Mouse (Mus musculus) heart, postnatal 25 days (tissue): ENCODE measurements around the gene Snx14. TPM values are rescaled to one million over a fixed set of nuclear protein-coding genes. Genes with fewer than 3 reads are reported as not detected.

Experiments used
- DNase-seq: peaks from one replicate; pipeline ENCODE4 v3.0.0; 2022; ENCODE audit warnings: low spot score
- intact Hi-C: fragments of 180-260 bp; cut with DNase I; formaldehyde crosslinking; loops from one replicate; pipeline ENCODE4 v1.15.1; 2025
- total RNA-seq, 2 experiments: library from RNA; stranded (reverse); gene quantifications; 2 replicates each; pipeline ENCODE4 v1.2.3; 2021

Gene Snx14
- total RNA-seq, 2 experiments from 2014 or later: 24.5 to 25.6 TPM

DNA sequence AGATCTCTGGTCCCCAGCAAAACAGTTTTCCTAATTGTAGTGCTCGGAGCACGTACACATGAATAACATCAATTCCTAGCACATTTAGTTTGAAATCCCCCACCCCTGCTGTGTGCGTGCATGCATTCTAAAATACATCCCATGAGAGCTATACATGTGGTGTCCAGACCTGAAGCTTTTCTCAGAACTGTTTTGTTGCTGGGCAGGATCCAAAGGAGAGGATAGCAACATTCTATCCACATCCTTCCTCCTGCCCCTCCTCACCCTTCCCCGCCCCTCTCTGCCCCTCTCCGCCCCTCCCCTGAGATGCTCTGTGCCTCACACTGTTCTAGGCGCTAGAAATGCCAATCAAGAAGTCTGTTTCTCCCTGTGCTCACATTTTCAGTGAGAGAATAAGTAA, 86.0 kb downstream of the Snx14 start:
- intact Hi-C loops: no loop called here
- no peak for DNase-seq

DNA sequence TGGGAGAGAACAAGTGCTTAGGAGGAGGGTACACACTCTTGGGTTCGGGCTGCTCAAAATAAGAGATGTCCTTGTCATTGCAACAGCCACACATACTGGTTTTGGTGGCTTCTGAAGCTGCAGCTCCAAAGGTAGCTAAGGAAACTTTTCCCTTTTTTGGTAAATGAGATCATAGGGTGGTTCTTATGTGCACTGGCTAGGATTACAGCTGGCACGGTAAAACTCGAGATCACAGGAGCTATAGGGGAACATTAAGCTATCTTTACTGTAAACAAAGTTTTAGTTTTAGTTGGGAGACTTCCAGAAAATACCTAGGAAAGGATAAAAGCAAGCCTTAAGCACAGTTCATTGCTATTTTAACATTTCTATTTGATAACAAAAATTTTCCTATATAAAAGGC, 87.6 kb downstream of the Snx14 start:
- DNase-seq: no peak
- intact Hi-C loops: no loop called here

DNA sequence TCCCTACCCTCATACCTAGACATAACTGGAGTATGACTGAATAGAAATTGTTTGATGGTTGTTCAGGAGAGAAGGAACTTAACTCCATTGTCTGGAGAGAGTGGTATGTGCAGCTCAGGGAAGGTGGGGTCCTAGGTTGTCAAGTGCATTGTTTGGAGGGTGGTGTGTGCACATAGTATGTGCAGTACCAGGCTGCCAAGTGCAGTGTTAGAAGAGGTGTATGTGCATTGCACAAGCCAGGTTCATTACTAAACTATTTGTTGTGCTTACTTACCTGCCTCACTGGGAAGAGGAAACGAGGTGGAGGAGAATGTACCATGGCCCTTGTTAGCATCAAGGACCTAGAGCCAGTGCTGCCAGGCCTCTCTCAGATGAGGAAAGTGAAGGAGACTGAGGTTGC, 88.4 kb downstream of the Snx14 start:
- intact Hi-C loops: no loop called here
- no peak for DNase-seq

DNA sequence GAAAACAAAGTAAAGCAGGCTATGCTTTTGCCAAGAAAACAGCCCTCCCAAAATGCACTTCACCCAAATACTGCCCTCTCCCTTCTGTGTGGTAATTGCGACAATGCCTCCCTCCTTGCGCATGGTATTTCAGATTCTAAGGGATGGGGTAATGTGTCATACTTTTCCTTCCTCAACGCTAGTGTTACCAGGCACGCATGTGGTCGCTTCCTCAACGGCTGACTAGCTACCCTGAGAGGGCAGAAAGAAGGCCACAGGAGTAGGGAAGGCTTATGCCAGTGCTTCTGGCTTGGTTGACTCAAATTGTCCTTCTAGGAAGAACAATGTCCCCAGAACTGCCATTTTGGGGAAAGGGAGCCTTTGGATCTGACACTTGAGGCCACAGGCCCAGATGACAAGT, 90.1 kb downstream of the Snx14 start:
- no peak for DNase-seq

DNA sequence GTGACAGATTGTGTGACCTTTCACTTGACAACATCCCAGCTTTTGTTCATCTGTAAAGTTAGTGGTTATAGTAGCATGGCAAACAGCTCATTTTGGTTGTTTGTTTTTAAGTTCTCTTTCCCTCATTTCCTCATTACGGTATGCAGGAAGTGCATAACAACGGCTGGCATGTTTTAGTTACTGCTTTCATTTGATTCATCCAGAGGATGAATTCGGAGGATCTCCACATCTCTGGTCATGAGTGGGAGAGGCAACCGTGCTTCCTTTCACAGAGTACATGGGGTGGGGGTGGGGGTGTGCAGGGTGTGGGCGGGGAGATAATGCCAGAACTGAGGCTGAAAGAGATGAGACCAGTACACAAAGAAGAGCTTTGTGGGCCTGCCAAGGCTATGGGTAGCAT, 91.9 kb downstream of the Snx14 start:
- intact Hi-C loops: no loop called here
- DNase-seq: no peak

More for the DNA sequence above, 90.1 kb downstream of the Snx14 start:
- intact Hi-C loops: no loop called here

DNA sequence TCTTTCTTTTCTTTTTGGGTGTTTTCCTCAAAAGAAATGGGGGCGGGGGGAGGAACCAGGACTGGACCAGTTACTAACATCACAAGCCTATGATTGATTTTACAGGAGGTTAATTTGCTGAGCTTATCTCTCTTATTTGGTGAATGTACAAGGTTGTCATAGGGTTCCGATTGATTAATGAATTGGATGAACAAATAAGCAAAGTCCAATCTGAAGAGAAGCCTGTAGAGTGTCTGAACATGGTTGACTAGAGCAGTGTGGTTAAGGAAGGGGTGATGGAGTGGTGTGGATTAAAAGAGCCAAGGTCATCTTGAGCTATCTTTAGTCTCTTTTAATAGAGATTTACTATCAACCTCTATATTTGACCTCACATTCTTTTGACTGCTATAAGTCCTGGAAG, 94.3 kb downstream of the Snx14 start:
- DNase-seq: no peak
- intact Hi-C loops: no loop called here

DNA sequence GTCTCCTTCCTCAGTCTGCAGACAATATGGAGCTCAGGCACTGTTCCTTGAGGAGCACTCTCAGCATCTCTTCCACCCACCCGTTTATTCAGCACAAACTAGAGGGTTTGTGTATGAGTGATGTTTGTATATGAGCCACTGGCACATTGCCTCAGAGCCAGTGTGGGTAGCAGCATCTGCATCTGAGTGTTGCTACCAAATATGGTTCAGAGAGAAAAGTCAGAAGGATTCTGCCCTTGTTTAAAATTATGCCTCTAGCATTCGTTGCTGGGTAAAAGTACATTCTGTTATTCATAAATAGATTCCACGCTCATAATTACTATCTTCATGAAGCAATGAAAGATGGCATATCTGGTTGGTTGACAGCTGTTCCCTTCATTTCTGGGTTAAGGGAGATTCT, 96.1 kb downstream of the Snx14 start:
- DNase-seq: no peak
- intact Hi-C loops: no loop called here

DNA sequence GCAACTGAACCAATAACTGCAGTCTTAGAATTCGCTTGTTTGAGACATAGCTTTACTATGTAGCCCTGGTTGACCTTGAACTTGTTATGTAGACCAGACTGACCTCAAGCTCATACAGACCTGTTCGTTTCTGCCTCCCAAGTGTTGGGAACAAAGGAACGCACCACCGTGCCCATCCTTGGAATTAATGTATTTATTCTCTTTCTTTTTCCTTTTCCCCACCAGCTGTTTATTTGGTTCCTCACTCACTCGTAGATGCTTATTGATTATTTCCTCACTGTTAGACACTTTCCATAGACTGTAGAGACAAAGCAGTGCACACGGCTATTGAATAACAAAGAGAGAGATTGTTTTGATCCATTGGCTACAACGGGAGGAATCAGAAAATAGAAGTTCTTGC, 96.5 kb downstream of the Snx14 start:
- no peak for DNase-seq
- intact Hi-C loops: no loop called here

DNA sequence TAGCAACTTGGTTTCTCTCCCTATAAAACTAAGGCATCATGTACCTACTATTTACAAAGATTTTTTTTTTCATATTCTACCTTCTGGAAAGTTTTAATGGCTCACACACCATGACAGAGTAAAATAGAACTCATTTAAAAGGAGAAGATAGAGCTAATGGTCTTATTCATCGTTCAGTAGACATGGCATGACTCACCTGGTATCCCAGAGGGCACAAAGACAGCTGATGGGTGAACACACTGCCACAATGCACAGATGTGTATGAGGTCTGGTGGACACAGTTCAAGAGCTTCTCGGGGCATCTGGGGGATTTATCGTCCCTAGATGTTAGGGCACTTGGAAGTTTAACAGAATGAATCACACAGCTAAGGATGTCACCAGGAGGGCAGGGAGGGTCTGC, 97.9 kb downstream of the Snx14 start:
- DNase-seq: no peak
- intact Hi-C loops: no loop called here

DNA sequence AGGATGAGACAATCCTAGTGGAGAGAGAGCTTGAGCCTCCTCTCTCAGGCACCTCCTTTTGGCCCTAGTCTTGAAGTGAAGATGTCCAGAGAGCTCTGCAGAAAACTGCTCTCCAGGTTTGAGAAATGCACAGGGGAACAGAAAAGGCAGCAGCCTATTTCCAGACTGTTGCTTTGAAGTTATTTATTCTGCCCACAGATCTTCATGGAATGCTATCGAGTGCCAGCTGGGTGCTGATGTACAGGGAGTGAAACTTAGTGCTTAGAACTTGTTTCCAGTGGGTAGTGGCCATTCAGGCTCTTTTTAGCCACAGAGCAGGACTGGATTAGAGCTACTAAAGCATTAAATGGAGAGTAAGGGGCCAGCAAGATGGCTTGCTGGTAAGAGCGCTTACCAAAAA, 102.9 kb downstream of the Snx14 start:
- intact Hi-C loops: no loop called here
- DNase-seq: no peak

DNA sequence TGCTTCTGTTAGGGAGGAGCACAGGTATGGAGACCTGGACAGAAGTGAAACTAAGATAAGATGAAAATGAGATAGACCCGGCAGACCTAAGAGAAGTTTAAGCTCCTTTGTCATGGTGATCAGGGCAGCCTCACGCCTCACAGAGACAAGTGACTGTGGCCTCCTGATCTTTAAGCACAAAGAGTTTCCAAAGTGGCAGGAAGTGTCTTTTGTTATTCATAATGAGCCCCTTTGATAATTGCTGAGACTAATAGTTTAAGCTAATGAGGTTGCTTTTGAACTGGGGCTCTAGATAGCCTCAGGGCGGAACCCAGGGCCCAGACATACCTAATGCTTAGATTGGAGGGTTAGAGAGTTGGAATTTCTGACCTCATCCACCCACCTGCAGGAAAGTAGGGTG, 106.3 kb downstream of the Snx14 start:
- DNase-seq: no peak
- intact Hi-C loops: no loop called here

DNA sequence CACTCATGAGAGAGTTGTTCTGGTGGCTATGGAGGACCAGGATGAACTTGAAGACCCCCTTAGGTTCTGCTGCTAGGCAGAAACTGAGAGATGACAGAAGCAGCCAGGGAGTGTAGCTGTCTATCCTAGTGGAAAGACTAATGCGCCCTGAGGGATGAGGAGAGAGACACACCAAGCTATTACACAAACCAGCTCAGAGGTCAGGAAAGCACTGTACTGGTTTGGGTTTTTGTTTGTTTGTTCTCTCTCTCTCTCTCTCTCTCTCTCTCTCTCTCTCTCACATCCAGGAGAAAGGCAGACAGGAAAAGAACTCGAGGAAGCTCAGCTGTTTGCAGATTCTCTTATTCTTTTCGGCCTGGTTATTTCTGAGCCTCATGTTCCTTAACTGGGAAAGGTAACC, 108.4 kb downstream of the Snx14 start:
- no peak for DNase-seq
- intact Hi-C loops: no loop called here

DNA sequence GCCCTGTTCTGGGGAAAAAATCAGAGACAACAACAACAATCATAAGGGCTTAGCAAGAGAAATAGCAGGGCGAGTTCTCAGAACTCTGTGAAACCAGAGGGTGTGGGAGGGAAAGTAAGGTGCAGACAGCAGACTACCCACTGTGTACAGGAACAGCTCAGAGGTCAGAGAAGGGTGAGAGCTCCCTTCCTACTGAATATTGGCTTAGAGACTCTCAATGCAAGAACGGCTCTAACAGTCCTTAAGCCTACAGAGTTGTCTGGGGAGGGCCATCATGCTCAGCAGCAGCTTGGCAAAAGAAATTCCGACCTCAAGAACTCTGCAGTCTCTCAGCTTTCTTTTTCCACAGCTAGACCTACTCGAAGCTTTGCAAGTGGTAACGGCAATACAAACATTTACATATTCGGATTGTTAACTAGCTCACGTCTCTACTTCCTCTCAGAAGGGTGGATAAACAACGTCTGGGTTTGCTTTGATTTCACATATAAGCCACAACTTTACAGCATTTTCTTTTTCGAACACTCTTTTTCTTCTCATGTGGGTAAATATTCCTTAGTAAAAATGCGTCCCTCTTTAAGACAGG, 109.5 kb downstream of the Snx14 start:
- intact Hi-C loops: loop anchor here (5.0 kb wide), 2 partner anchors 33 to 72 kb away; no protein-coding TSS in a partner anchor
- no peak for DNase-seq

DNA sequence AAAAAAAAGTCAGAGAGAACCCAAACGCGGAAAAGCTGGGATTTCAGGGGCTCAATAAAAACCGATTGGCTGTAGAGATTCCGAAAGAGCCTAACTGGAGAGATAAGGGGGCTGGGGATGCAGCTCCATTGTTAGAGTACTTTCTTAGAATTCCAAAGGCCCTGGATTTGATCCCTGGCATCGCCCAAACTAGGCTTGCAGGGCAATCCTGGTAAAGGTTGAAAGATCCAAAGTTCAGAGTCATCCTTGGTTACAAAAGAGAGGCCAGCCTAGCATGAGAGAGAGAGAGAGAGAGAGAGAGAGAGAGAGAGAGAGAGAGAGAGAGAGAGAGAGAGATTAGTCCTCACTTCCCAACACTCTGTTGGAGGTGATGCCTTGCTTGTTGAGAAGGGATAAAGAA, 110.1 kb downstream of the Snx14 start:
- intact Hi-C loops: loop anchor here (5.0 kb wide), 2 partner anchors 34 to 71 kb away; no protein-coding TSS in a partner anchor
- no peak for DNase-seq

DNA sequence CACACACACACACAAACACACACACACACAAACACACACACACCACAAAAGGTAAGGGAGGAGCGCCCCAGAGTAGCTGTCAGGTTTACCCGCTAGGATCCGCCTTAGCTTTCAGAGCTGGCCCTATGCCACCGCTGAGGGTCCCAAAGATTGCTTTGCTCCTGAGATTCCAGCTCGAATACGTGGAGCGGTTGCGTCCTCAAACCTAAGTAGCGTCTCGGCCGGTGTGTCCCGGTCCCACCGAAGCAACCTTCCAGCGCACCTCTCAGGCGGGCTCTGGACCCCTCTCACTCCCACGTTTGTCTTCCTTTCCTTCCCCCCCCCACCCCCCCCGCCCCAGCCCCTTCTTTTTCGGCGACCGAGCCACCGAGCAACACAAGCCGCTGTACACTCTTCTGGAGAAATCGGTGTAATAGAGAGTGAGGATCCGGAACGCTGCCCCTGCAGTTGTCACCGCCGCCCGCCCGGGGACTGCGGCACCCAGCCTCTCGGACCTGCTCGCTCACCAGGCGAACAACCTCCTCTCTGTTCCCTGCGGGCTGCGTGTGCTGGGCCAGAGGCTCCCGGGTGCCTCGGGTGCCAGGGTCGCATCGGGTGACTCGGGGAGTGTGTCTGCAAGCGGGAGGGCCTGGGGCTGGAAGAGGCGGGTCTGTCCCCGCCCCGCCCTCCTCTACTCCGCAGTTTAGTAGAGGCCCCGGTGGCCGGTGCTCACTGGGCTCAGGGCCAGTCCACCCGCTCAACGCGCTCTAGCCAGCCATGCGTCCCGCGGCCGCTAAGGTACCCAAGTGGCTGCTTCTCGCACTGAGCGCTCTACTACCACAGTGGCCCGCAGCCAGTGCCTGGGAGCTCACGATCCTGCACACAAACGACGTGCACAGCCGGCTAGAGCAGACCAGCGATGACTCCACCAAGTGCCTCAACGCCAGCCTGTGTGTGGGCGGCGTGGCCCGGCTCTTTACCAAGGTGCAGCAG, 111.5 kb downstream of the Snx14 start, which contains the start of gene Nt5e:
Gene Nt5e, plus strand, starts transcription at position 268 of the 972 bp plus-strand sequence.
- peak; percentile 68 for DNase-seq
- intact Hi-C loops: loop anchor here (5.0 kb wide), 2 partner anchors 35 to 70 kb away; no protein-coding TSS in a partner anchor

Other genes starting within 250 kb of the Snx14 start
- gene Nt5e, start 111.8 kb downstream of the Snx14 start, total RNA-seq: 10 to 100 TPM; 13.3 to 13.9 TPM
- gene Gm20537, start 17.7 kb upstream of the Snx14 start, total RNA-seq: not detected
- gene Syncrip, start 43.6 kb upstream of the Snx14 start, total RNA-seq: 10 to 100 TPM; 53.0 to 64.1 TPM
- gene Zfp949, start 109.1 kb upstream of the Snx14 start, total RNA-seq: 1 to 10 TPM; 6.0 to 9.6 TPM
- gene Trim43a, start 141.9 kb upstream of the Snx14 start, total RNA-seq: under 1 TPM in 1 of 2 experiments, not detected in 1; 0.17 TPM